Mouse (Mus musculus): ENCODE measurements around the gene 1110059E24Rik. TPM values are rescaled to one million over a fixed set of nuclear protein-coding genes. Genes with fewer than 3 reads are reported as not detected.
A peak's percentile ranks its signal among the peaks of the same experiment; 100 is the strongest.
"Not testable (repeated sequence)": the region's sequence is repeated elsewhere in the genome, so short reads cannot be mapped to it uniquely, and the experiment has no call there.

1110059E24Rik gene
- polyA plus RNA-seq, 1 experiment from 2014 or later, result 53.3 TPM

GRCm38 (mm10) chr19:21626271-21626988, 26.3 kb downstream of the 1110059E24Rik start:
- no peak for DNase-seq (ENCODE audit: low spot score)

GRCm38 (mm10) chr19:21624148-21624535, 28.6 kb downstream of the 1110059E24Rik start:
- no peak for DNase-seq (ENCODE audit: low spot score)

- DNase-seq (ENCODE audit: low spot score), result no peak
Measured at GRCm38 (mm10) chr19:21623410-21624147, 29.2 kb downstream of the 1110059E24Rik start.

GRCm38 (mm10) chr19:21615801-21616200, 37.0 kb downstream of the 1110059E24Rik start:
- DNase-seq (ENCODE audit: low spot score), result no peak

DNA sequence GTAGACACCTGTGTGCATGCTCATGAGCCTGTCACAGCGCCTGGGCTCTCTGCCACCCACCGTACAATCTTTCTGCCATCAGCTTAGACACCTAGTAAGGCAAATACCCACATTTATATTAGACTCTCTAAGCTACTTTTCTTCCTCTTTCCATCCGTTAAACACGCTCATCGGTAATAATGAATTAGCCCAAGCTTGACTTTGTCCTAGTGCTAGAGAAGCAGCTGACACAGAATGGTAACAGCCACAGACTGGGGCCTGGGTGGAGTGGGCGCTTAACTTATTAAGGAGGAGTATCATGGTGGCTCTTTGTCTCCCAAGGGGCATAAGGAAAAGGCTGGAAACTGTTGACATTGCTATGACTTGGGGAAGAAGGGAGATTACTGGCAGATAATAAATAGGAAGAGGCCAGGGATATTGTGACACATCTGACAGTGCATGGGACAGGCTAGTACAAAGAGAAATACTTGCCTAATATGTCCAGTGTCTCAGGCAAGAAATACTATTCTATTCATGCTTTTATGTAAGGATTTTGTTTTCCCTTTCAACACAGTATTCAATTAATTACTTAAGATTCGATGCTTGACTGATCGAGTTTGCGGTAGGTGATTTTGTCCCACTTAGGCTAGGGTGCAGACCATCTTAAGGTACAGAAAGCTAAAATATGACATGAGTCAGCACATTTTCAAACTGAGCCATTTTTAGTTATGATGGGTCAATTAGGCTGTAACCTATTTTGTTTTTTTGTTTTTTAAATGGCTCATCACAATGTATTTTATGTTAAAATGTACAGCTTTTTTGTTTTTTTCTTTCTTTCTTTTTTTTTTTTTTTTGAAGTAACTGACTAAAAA, 40.8 kb downstream of the 1110059E24Rik start:
- no peak for DNase-seq (ENCODE audit: low spot score)

GRCm38 (mm10) chr19:21611297-21611696, 41.5 kb downstream of the 1110059E24Rik start:
- no peak for DNase-seq (ENCODE audit: low spot score)

GRCm38 (mm10) chr19:21610240-21610639, 42.5 kb downstream of the 1110059E24Rik start:
- DNase-seq (ENCODE audit: low spot score), result no peak

DNA sequence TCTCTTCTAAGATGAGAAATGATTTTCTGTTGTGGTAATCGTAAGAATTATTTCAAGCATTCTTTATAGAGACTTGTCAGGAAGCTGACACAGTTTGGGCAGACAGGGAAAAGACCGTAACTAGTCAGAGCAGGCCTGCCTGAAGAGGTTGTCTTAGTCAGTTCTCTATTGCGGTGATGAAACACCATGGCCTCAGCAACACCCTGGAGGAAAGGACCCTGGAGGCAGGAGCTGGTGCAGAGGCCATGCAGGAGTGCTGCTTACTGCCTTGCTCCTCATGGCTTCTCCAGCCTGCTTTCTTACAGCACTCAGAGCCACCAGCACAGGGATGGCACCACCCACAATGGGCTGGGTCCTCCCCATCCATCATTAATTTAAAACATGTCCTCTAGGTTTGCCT, 47.5 kb downstream of the 1110059E24Rik start:
- no peak for DNase-seq (ENCODE audit: low spot score)

- DNase-seq (ENCODE audit: low spot score), result no peak
Measured at GRCm38 (mm10) chr19:21603836-21604235, 48.9 kb downstream of the 1110059E24Rik start.

- no peak for DNase-seq (ENCODE audit: low spot score)
Measured at GRCm38 (mm10) chr19:21601541-21602101, 51.2 kb downstream of the 1110059E24Rik start.

DNA sequence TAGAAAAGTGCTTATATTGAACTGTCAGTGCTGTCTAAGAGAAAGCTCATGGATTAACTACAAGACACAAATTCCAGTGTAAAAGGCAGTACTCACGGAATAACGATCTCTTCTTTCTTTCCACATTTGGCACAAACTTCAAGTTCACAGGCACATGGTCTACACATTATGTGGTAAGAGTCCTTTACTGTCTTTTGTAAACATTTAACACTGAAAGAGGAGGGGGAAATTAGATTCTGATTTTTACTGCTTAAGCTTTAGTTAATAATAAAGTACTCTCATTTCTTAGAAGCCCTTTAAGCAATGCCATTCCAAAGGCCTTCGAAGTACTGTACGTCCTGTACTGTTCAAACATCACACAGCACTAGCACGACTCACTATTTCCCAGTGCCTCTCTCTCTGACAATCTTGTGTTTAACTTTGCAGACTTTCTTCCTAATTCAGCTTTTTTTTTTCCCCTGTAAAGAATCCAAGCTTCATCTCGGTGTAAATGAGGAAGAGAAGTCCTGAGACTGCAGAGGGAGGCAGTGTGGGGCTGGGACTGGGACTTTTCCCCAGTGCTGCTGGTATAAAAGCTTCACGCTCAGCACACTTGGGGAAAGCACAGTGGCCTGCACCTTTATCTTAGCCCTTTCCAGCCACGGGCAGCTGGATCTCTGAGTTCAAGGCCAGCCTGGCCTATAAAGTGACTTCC, 54.0 kb downstream of the 1110059E24Rik start:
- DNase-seq (ENCODE audit: low spot score), result no peak

- DNase-seq (ENCODE audit: low spot score), result no peak
Measured at GRCm38 (mm10) chr19:21594676-21595075, 58.1 kb downstream of the 1110059E24Rik start.

DNA sequence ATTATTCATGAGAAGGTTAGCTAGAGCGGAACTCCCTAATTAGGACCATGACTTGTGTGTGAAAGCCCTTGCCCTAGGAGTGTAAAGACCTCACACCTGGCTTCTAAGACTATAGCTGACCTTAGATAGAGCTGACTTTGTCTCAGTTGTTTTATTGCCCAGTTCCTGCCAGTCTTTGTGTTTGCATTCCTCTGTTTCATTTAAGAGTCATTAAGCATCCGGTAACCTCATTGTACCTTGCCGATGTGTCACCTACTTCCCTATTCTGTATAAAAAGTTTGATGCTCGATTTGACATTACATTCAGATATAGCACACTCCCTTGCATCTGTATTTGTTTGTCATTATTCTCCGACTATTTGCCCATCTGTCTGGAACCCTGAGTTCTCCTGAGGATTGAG, 60.6 kb downstream of the 1110059E24Rik start:
- not testable (repeated sequence) for DNase-seq (ENCODE audit: low spot score)

DNA sequence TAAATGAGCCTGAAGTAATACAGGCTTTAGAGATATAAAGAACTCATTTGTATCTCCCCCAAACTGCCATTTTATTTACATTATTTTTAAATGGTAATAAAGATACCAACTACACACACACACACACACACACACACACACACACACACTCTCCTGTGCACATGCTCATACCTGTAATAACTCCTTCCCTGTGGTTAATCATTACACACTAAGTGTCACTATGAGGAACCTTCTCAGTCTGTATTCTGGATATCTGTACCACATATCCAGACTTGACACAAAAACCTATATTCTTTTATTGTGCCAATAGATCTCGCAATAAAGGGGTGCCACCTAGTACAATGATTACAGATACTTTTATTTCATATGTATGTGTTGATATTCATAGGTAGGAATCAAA, 62.9 kb downstream of the 1110059E24Rik start:
- no peak for DNase-seq (ENCODE audit: low spot score)

GRCm38 (mm10) chr19:21587593-21587992, 65.2 kb downstream of the 1110059E24Rik start:
- no peak for DNase-seq (ENCODE audit: low spot score)

DNA sequence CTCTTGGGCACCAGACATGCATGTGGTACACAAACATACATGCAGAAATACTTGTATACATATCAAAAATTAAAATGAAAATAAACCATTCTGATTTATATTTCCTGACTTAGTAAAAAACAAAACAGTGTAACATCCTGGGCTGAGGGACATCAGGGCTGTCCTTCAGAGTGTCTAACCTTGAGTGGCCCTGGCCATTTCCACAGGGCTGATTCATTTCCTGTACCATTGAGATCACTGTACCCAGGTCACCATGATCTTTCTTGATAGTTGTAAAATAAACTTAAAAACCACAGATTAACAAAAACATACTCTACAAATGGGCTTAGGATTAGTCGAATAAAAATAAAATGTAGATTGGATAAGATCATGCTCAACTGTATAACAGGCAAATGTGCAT, 66.2 kb downstream of the 1110059E24Rik start:
- DNase-seq (ENCODE audit: low spot score), result no peak

- DNase-seq (ENCODE audit: low spot score), result peak; percentile 36
Measured at GRCm38 (mm10) chr19:21585868-21586267, 66.9 kb downstream of the 1110059E24Rik start.

DNA sequence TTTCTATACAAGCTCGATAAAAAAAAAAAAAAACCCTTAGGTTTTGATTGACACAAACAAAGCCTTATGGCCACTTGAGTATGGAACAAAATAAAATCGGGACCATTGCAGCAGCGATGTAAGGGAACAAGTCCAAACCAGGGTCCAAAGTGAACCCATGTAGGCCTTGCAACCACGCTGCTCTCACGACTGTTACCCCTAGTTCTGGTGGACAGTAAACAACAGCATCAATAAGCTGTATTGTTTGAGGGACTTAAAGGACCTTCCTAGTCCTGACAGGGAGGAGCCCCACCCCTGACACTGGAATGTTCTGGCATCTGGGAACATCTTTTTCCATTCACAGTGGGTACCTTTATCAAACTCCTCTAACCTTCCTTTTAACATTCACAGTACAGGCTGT, 68.8 kb downstream of the 1110059E24Rik start:
- no peak for DNase-seq (ENCODE audit: low spot score)

GRCm38 (mm10) chr19:21583523-21583984, 69.2 kb downstream of the 1110059E24Rik start:
- DNase-seq (ENCODE audit: low spot score), result no peak

DNA sequence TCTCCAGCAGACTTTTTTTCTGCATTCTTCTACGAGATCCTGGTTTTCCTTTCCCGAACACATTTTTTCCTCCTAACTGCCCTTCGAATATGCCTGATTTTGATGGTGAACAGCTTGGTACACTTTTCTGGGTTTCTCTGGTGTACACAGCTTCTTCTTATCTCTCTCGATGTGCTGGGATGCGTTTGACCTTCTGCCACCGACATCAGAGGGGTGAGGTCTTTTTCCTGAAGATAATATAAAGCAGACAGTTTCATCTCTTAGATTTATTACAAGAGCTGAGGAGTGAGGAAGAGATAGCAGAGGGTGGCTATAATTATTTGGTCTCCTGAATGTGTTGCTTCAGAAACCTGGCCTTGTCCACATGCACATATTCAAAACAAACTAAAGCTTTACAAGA, 71.4 kb downstream of the 1110059E24Rik start:
- DNase-seq (ENCODE audit: low spot score), result no peak

DNA sequence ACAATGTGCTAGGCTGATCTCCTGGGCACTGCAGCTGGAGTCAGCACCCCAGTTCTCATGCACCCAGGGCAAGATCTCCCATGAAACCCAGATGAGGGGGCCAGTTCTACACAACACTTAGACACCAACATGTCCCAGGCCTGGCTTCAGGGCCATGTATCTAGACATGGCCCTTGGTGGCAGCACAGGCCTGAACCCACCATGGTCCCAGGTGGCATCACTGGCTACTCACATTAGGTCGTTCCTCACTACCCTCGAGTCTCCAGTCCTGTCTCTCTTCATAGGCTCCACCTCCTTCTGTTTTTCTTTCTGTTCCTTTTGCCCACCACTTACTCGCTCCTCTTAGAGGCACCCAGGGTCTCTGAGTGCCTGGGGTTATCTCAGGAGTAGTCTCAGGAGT, 72.9 kb downstream of the 1110059E24Rik start:
- no peak for DNase-seq (ENCODE audit: low spot score)
